ENCODE assay signal across 20 mouse cellular contexts in genomic region chr1:184536311-184537200, GRCm38 (mm10).
DNase-seq lines count a peak whose midpoint lies in the region; ATAC-seq lines count a peak whose summit lies in the region.
"Had no signal": no experiment of that assay in that cellular context is flagged by ENCODE, and none has a peak within 500 bp of the region (broad histone marks: within the 10 kb centered on the region; RNA-seq: fewer than 3 reads in every experiment).

No protein-coding gene starts in this region.

- H3K36me3 ChIP-seq in liver, embryonic 16.5 days (ENCODE audit: control insufficient read depth, insufficient read depth), result no peaks in the 10 kb centered on the region
- H3K36me3 ChIP-seq in liver, embryonic 12.5 days, result no peaks in the 10 kb centered on the region
- H3K36me3 ChIP-seq: forebrain, embryonic 12.5 days; heart, embryonic 15.5 days; hindbrain, embryonic 10.5 days; limb, embryonic 10.5 days; neural tube, embryonic 15.5 days had no signal

- no peaks in the 10 kb centered on the region for H3K27me3 ChIP-seq in liver, embryonic 16.5 days (ENCODE audit: control insufficient read depth, insufficient read depth, low read depth, low read length)
- no peaks in the 10 kb centered on the region; the same call in 1 of the 2 replicates for H3K27me3 ChIP-seq in liver, embryonic 12.5 days (replicated peaks)
- H3K27me3 ChIP-seq: forebrain, embryonic 12.5 days; neural tube, embryonic 15.5 days had no signal

- WGBS in liver, embryonic 16.5 days (ENCODE audit: insufficient replicate concordance), result 53% methylated on average over 11 of the region's 11 CpGs
- WGBS in liver, embryonic 12.5 days (ENCODE audit: insufficient replicate concordance), result 60% methylated on average over 11 of the region's 11 CpGs

- peak overlapping the region; percentile 24; the same call in 1 of the 2 replicates for H3K27ac ChIP-seq in liver, embryonic 16.5 days (ENCODE audit: low read length)
- H3K27ac ChIP-seq in liver, embryonic 12.5 days, result no peak overlapping the region
- H3K27ac ChIP-seq: forebrain, embryonic 12.5 days; heart, embryonic 15.5 days; hindbrain, embryonic 10.5 days; left cerebral cortex, adult 2 months; limb, embryonic 10.5 days; neural tube, embryonic 15.5 days had no signal

- H3K9ac ChIP-seq in liver, embryonic 16.5 days (ENCODE audit: low read depth, low read length), result no peak overlapping the region
- H3K9ac ChIP-seq in liver, embryonic 12.5 days, result no peak overlapping the region
- H3K9ac ChIP-seq: forebrain, embryonic 12.5 days; heart, embryonic 15.5 days; lung, embryonic 14.5 days; neural tube, embryonic 15.5 days had no signal

- DNase-seq in adipocyte (ENCODE audit: low spot score), result peak; percentile 62
- DNase-seq in fibroblast of lung, adult 2 months (ENCODE audit: low read depth), result peak; percentile 44
- DNase-seq in embryo, embryonic 10.5 days (ENCODE audit: low spot score), result no peak
- DNase-seq in gastrocnemius, postnatal 10 days, result no peak
- DNase-seq: adrenal gland, adult 2 months; cerebellum, adult 18-20 months; gastrocnemius, postnatal 25 days; kidney, postnatal 14 days; lung, embryonic 14.5 days; thymus, adult 18-20 months had no signal

- H3K4me3 ChIP-seq in liver, embryonic 16.5 days (ENCODE audit: low read depth, low read length), result no peak overlapping the region
- H3K4me3 ChIP-seq in liver, embryonic 12.5 days, result no peak overlapping the region
- H3K4me3 ChIP-seq: forebrain, embryonic 12.5 days; heart, embryonic 15.5 days; hindbrain, embryonic 10.5 days; left cerebral cortex, adult 2 months; limb, embryonic 10.5 days; neural tube, embryonic 15.5 days had no signal

- ATAC-seq in liver, embryonic 16.5 days (ENCODE audit: low read depth), result peak; percentile 24; the same call in 1 of the 2 replicates
- ATAC-seq in liver, embryonic 12.5 days, result no peak
- peak; percentile 77 for ATAC-seq in monocyte, adult 5-6 weeks (replicated peaks; ENCODE audit: insufficient number of reproducible peaks, low FRiP score, low TSS enrichment, poor library complexity, severe bottlenecking)

- H3K9me3 ChIP-seq in liver, embryonic 16.5 days (replicated peaks; ENCODE audit: control insufficient read depth, low read length), result no peaks in the 10 kb centered on the region
- no peaks in the 10 kb centered on the region for H3K9me3 ChIP-seq in liver, embryonic 12.5 days (replicated peaks)
- H3K9me3 ChIP-seq: forebrain, embryonic 12.5 days; heart, embryonic 15.5 days; hindbrain, embryonic 10.5 days; limb, embryonic 10.5 days; neural tube, embryonic 15.5 days had no signal

- H3K4me2 ChIP-seq in liver, embryonic 16.5 days (ENCODE audit: low read depth, low read length), result no peak overlapping the region
- no peak overlapping the region for H3K4me2 ChIP-seq in liver, embryonic 12.5 days
- H3K4me2 ChIP-seq: forebrain, embryonic 12.5 days; heart, embryonic 15.5 days; lung, embryonic 14.5 days; midbrain, embryonic 11.5 days; neural tube, embryonic 15.5 days had no signal

- H3K4me1 ChIP-seq in liver, embryonic 16.5 days (ENCODE audit: control insufficient read depth, low read depth, low read length), result no peaks in the 10 kb centered on the region
- H3K4me1 ChIP-seq in liver, embryonic 12.5 days, result no peaks in the 10 kb centered on the region
- H3K4me1 ChIP-seq: forebrain, embryonic 12.5 days; heart, embryonic 15.5 days; hindbrain, embryonic 10.5 days had no signal

Comparison
In these comparisons a context has a peak if more than half of its experiments do, and no peak if none do; other contexts are left out.
1. DNase-seq: peak in adipocyte (single experiment) and fibroblast of lung, adult 2 months (single experiment); none in embryo, embryonic 10.5 days (single experiment) and gastrocnemius, postnatal 10 days (single experiment).